In genomic region chr2:38653293-38653619, GRCm38 (mm10) we compare ENCODE assay signal across 18 mouse cellular contexts. TPM values are rescaled to one million over a fixed set of nuclear protein-coding genes. Genes with fewer than 3 reads are reported as not detected.
DNase-seq lines count a peak whose midpoint lies in the region; ATAC-seq and TF ChIP-seq lines count a peak whose summit lies in the region.
"Had no signal": no experiment of that assay in that cellular context is flagged by ENCODE, and none has a peak within 500 bp of the region (broad histone marks: within the 10 kb centered on the region; RNA-seq: fewer than 3 reads in every experiment).

No protein-coding gene starts in this region.

- peaks cover 3% of the 10 kb centered on the region; the same call in 1 of the 2 replicates for H3K4me1 ChIP-seq in hindbrain, embryonic 13.5 days (replicated peaks)
- H3K4me1 ChIP-seq in hindbrain, postnatal 0 days (ENCODE audit: insufficient read depth, low read length): no peaks in the 10 kb centered on the region
- H3K4me1 ChIP-seq in CH12.LX (ENCODE audit: control insufficient read depth in 1 of 2, insufficient read depth in 2 of 2): peaks cover 8 to 9% of the 10 kb centered on the region in 2 experiments; a peak in 3 of 4 replicates
- no peaks in the 10 kb centered on the region for H3K4me1 ChIP-seq in intestine, postnatal 0 days (replicated peaks; ENCODE audit: control insufficient read depth, insufficient read depth, low read length)
- H3K4me1 ChIP-seq: embryonic facial prominence, embryonic 12.5 days; forebrain, embryonic 12.5 days; intestine, embryonic 15.5 days had no signal

- TF ChIP-seq POLR2A in CH12.LX (IDR thresholded peaks at IDR 0.05; ENCODE audit: low read depth, low read length): no peak

- TF ChIP-seq CTCF in hindbrain, postnatal 0 days (IDR thresholded peaks at IDR 0.05; ENCODE audit: low read depth): no peak
- TF ChIP-seq CTCF in CH12.LX (conservative IDR thresholded peaks at IDR 0.05 in 1 of 2, IDR thresholded peaks at IDR 0.05 in 1 of 2; ENCODE audit: low read depth in 2 of 2, low read length in 2 of 2): no peak
- no peak for TF ChIP-seq CTCF in intestine, postnatal 0 days (IDR thresholded peaks at IDR 0.05; ENCODE audit: low read depth)

- H3K27me3 ChIP-seq in hindbrain, embryonic 13.5 days: 0 out of 2 replicates have a peak, but pooled peaks cover 8% of the 10 kb centered on the region
- no peaks in the 10 kb centered on the region for H3K27me3 ChIP-seq in hindbrain, postnatal 0 days (ENCODE audit: insufficient read depth, low read length)
- H3K27me3 ChIP-seq in CH12.LX (replicated peaks): peaks cover 7% of the 10 kb centered on the region
- 0 out of 2 replicates have a peak, but pooled peaks cover 4% of the 10 kb centered on the region for H3K27me3 ChIP-seq in intestine, postnatal 0 days (replicated peaks; ENCODE audit: control insufficient read depth, insufficient read depth, low read length)
- H3K27me3 ChIP-seq: hindbrain, embryonic 15.5 days; intestine, embryonic 15.5 days had no signal

- peak; percentile 60 for TF ChIP-seq EP300 in CH12.LX (IDR thresholded peaks at IDR 0.05; ENCODE audit: low read length)

- no peak for ATAC-seq in hindbrain, embryonic 13.5 days (ENCODE audit: low FRiP score)
- no peak for ATAC-seq in hindbrain, postnatal 0 days
- no peak for ATAC-seq in intestine, postnatal 0 days
- no peak for ATAC-seq in cerebellum, adult (ENCODE audit: insufficient number of reproducible peaks, low FRiP score, low TSS enrichment)
- ATAC-seq: activated CD4-positive, CD25-positive, alpha-beta regulatory T cell, adult 4 months; forebrain, embryonic 16.5 days; intestine, embryonic 15.5 days had no signal

- H3K27ac ChIP-seq in hindbrain, embryonic 13.5 days: no peak overlapping the region
- no peak overlapping the region for H3K27ac ChIP-seq in hindbrain, postnatal 0 days
- H3K27ac ChIP-seq in CH12.LX (ENCODE audit: insufficient read depth, low read depth): no peak overlapping the region
- H3K27ac ChIP-seq in intestine, postnatal 0 days (ENCODE audit: low read depth, low read length): no peak overlapping the region
- H3K27ac ChIP-seq: embryonic facial prominence, embryonic 12.5 days; embryonic facial prominence, embryonic 15.5 days; forebrain, embryonic 12.5 days; heart, adult 2 months; heart, embryonic 10.5 days; heart, embryonic 13.5 days; hindbrain, embryonic 15.5 days; intestine, embryonic 15.5 days had no signal

- peak; percentile 17 for DNase-seq in adrenal gland, postnatal 14 days
- DNase-seq in adrenal gland, postnatal 4 days (ENCODE audit: low spot score in 2 of 2): no peak
- DNase-seq in hindbrain, postnatal 0 days (ENCODE audit: low spot score): no peak
- DNase-seq in CH12.LX (ENCODE audit: extremely low read depth): peak; percentile 35
- DNase-seq in skeletal muscle tissue, adult 2 months (ENCODE audit: low read depth, low spot score): peak; percentile 10

- no peaks in the 10 kb centered on the region for H3K79me2 ChIP-seq in CH12.LX (replicated peaks; ENCODE audit: control insufficient read depth, extremely low read depth, insufficient read depth, poor library complexity, severe bottlenecking)

- peak overlapping the region; percentile 13; the same call in 1 of the 2 replicates for H3K9ac ChIP-seq in hindbrain, embryonic 13.5 days
- no peak overlapping the region for H3K9ac ChIP-seq in hindbrain, postnatal 0 days (replicated peaks; ENCODE audit: low read length)
- H3K9ac ChIP-seq in CH12.LX (ENCODE audit: insufficient read depth, low read depth): no peak overlapping the region
- no peak overlapping the region for H3K9ac ChIP-seq in intestine, postnatal 0 days (ENCODE audit: low read depth, low read length)
- H3K9ac ChIP-seq: embryonic facial prominence, embryonic 12.5 days; embryonic facial prominence, embryonic 15.5 days; forebrain, embryonic 12.5 days; heart, embryonic 13.5 days; hindbrain, embryonic 15.5 days; intestine, embryonic 15.5 days had no signal

- dilution Hi-C loops in CH12.LX (cut with MboI; ENCODE audit: extremely low pct_ligation_motif_present, extremely low pct_unique_long_range_greater_than_20kb, low sequenced_read_pairs): no loop called here

- no peak for TF ChIP-seq RAD21 in CH12.LX (IDR thresholded peaks at IDR 0.05; ENCODE audit: low read depth, low read length)

- no peaks in the 10 kb centered on the region for H3K36me3 ChIP-seq in hindbrain, embryonic 13.5 days
- H3K36me3 ChIP-seq in hindbrain, postnatal 0 days (ENCODE audit: insufficient read depth, low read length): no peaks in the 10 kb centered on the region
- no peaks in the 10 kb centered on the region for H3K36me3 ChIP-seq in CH12.LX (replicated peaks in 1 of 2; ENCODE audit: control insufficient read depth in 1 of 2, insufficient read depth in 1 of 2, low read length in 1 of 2)
- no peaks in the 10 kb centered on the region for H3K36me3 ChIP-seq in intestine, postnatal 0 days (ENCODE audit: control insufficient read depth, insufficient read depth)
- H3K36me3 ChIP-seq: embryonic facial prominence, embryonic 12.5 days; embryonic facial prominence, embryonic 15.5 days; forebrain, embryonic 12.5 days; heart, embryonic 10.5 days; heart, embryonic 13.5 days; hindbrain, embryonic 15.5 days; intestine, embryonic 15.5 days had no signal

- H3K4me3 ChIP-seq in hindbrain, embryonic 13.5 days: no peak overlapping the region
- no peak overlapping the region for H3K4me3 ChIP-seq in hindbrain, postnatal 0 days (ENCODE audit: low read length)
- H3K4me3 ChIP-seq in CH12.LX (replicated peaks in 1 of 3; ENCODE audit: low read depth in 2 of 3, low read length in 2 of 3, poor library complexity in 1 of 3): no peak overlapping the region
- H3K4me3 ChIP-seq in intestine, postnatal 0 days (ENCODE audit: low read depth, low read length): no peak overlapping the region
- H3K4me3 ChIP-seq: embryonic facial prominence, embryonic 12.5 days; embryonic facial prominence, embryonic 15.5 days; forebrain, embryonic 12.5 days; heart, adult 2 months; heart, embryonic 10.5 days; heart, embryonic 13.5 days; hindbrain, embryonic 15.5 days; intestine, embryonic 15.5 days had no signal

- in situ Hi-C loops in CH12.LX (cut with MboI; ENCODE audit: low pct_ligation_motif_present, low pct_unique_long_range_greater_than_20kb, low sequenced_read_pairs): loop anchor here (25.0 kb wide), 1 partner anchor 209 kb away; no protein-coding TSS in a partner anchor

- no peaks in the 10 kb centered on the region for H3K9me3 ChIP-seq in hindbrain, embryonic 13.5 days
- no peaks in the 10 kb centered on the region for H3K9me3 ChIP-seq in hindbrain, postnatal 0 days (ENCODE audit: low read length)
- H3K9me3 ChIP-seq in CH12.LX (replicated peaks; ENCODE audit: low read length): peaks cover 10% of the 10 kb centered on the region
- H3K9me3 ChIP-seq in intestine, postnatal 0 days (ENCODE audit: control insufficient read depth): no peaks in the 10 kb centered on the region
- H3K9me3 ChIP-seq: embryonic facial prominence, embryonic 12.5 days; embryonic facial prominence, embryonic 15.5 days; forebrain, embryonic 12.5 days; heart, embryonic 10.5 days; heart, embryonic 13.5 days; hindbrain, embryonic 15.5 days; intestine, embryonic 15.5 days had no signal

- H3K4me2 ChIP-seq in hindbrain, embryonic 13.5 days: no peak overlapping the region
- no peak overlapping the region for H3K4me2 ChIP-seq in hindbrain, postnatal 0 days (ENCODE audit: low read depth, low read length)
- no peak overlapping the region for H3K4me2 ChIP-seq in CH12.LX (ENCODE audit: insufficient read depth, low read depth, poor library complexity, severe bottlenecking)
- no peak overlapping the region for H3K4me2 ChIP-seq in intestine, postnatal 0 days (replicated peaks; ENCODE audit: low read depth)
- H3K4me2 ChIP-seq: embryonic facial prominence, embryonic 12.5 days; embryonic facial prominence, embryonic 15.5 days; forebrain, embryonic 12.5 days; heart, embryonic 13.5 days; hindbrain, embryonic 15.5 days; intestine, embryonic 15.5 days had no signal

- 91% methylated on average over 5 of the region's 5 CpGs for WGBS in hindbrain, embryonic 13.5 days
- WGBS in hindbrain, postnatal 0 days: 88% methylated on average over 5 of the region's 5 CpGs
- 86% methylated on average over 5 of the region's 5 CpGs for WGBS in intestine, postnatal 0 days

TF ChIP-seq in CH12.LX, 34 proteins besides CTCF, POLR2A, EP300 and RAD21:
- no peak for TF ChIP-seq MYC (IDR thresholded peaks at IDR 0.05; ENCODE audit: low read depth, low read length)
- no peak for TF ChIP-seq SMC3 (IDR thresholded peaks at IDR 0.05; ENCODE audit: low read depth, low read length)
- no peak for TF ChIP-seq TCF12 (IDR thresholded peaks at IDR 0.05; ENCODE audit: low read depth, low read length)
- no peak for TF ChIP-seq MXI1 (IDR thresholded peaks at IDR 0.05; ENCODE audit: low read depth, low read length)
- TF ChIP-seq JUND (conservative IDR thresholded peaks at IDR 0.05; ENCODE audit: low read depth, low read length): peak; percentile 82
- TF ChIP-seq JUN (IDR thresholded peaks at IDR 0.05; ENCODE audit: insufficient read depth, low read depth, low read length): peak; percentile 55; the same call in 1 of the 2 replicates

RNA-seq across cellular contexts. Expression of gene Psmb7, which starts 9.4 kb away (rescaled TPM):
- total RNA-seq in adrenal gland, postnatal 14 days (2021): 261 and 270 TPM in 2 replicates
- total RNA-seq in adrenal gland, postnatal 4 days (2021): 100 to 1,000 TPM; 262 to 277 TPM
- polyA plus RNA-seq in hindbrain, embryonic 13.5 days (2015; fragmentation: Nextera tagmentation; extraction: Ambion mirVana): 314 and 317 TPM in 2 replicates
- 172 and 178 TPM in 2 replicates for total RNA-seq in hindbrain, postnatal 0 days (2014; rRNA removed)
- polyA plus RNA-seq in hindbrain, postnatal 0 days (2015; fragmentation: Nextera tagmentation; extraction: Ambion mirVana): 300 and 304 TPM in 2 replicates
- total RNA-seq in CH12.LX (2012; rRNA removed) (334 and 386 TPM in 2 replicates), CH12.LX (2014; rRNA removed) (415 and 457 TPM in 2 replicates)
- polyA plus RNA-seq in CH12.LX (2012; ENCODE audit: insufficient read length, low read depth): 375 and 389 TPM in 2 replicates
- 134 and 148 TPM in 2 replicates for polyA plus RNA-seq in intestine, postnatal 0 days (2015; fragmentation: Nextera tagmentation; extraction: Ambion mirVana)

Comparison
In these comparisons a context has a peak if more than half of its experiments do, and no peak if none do; other contexts are left out.
1. DNase-seq: peak in adrenal gland, postnatal 14 days (single experiment), CH12.LX (single experiment) and skeletal muscle tissue, adult 2 months (single experiment); none in adrenal gland, postnatal 4 days (0 of 2) and hindbrain, postnatal 0 days (single experiment).